Mouse (Mus musculus): ENCODE results near the gene Stk38.
A peak's percentile ranks its signal among the peaks of the same experiment; 100 is the strongest.
"Not testable (repeated sequence)": the region's sequence is repeated elsewhere in the genome, so short reads cannot be mapped to it uniquely, and the experiment has no call there.

Gene Stk38

DNA sequence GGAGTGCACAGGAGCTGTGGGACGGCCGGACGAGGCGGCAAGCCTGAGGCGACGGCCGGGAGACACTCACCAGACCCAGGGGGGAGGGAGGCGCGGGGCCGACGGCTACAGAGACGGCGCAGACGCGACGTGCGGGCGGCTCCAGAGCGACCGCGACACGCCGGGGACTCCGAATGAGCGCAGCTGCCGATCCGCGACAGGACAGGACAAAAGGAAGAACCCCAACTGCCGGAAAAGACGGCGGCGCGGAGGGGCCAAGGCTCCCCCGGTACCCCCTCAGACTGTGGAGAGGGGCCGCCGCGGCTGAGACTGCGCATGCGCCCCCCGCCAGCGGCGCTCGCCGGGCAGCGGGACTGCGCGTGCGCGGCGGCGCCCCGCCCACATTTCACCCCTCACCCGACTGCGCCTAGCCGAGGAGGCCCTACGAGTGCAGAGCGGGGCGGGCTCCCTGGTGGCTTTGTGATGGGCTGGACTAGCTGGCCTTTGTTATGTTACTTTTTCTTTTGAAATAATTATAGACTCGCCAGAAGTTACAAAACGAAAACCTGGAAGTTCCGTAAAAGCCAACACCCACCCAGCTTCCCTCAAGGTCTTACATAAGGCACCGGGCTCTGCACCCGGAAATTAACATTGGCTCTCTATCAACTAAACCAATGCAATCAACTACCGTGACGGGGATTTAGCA, at the start of gene Stk38:
Gene Stk38 (minus strand): TSS at position 355 of the 685 bp plus-strand sequence.
- DNase-seq (ENCODE audit: low read depth, low spot score) = peak; percentile 85

DNA sequence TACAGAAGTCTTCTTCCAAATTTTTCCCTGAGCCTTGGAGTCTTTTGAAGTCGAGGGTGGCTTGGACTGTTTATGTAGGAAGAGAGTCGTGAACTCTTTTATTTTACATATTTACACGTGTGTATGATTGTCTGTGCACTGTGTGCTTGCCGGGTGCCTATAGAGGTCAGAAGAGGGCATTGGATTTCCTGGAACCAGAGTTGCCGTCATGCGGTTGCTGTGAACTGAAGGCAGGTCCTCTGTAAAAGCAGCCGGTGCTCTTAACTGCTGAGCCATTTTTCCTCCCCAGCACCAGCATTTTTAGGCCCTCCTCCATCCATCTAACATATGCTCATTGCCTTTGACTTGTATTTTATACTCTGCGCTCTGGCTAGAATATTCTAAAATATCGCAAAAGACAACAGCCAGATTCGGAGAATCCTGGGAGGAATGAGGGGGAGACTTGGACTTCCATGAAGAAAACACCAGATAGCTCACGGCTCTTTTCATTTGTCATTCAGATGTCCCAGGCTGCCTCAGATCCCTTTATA, 49.6 kb upstream of the Stk38 start:
- DNase-seq (ENCODE audit: low read depth, low spot score) = no peak

DNA sequence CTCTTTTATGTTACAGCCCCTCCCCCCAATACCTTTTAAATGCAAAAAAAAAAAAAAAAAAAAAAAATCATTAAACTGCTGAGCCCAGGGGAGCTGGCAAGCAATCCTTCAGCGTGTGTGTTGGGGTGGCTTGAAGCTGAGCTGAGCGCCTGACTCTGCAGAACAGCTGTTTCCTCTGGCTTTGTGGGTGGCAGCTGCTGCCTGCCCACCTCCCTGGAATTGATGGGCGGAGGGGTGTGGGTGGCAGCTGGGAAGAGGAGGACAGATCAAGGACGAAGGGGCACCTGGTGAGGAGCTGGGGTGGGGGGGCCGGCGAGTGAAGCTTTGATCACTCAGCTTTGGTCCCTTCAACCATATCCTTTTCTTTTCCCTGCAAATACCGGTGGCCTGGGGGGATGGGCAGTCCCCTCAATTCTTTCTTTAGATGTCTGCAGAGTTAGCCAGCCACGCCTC, 48.9 kb upstream of the Stk38 start:
- no peak for DNase-seq (ENCODE audit: low read depth, low spot score)

DNA sequence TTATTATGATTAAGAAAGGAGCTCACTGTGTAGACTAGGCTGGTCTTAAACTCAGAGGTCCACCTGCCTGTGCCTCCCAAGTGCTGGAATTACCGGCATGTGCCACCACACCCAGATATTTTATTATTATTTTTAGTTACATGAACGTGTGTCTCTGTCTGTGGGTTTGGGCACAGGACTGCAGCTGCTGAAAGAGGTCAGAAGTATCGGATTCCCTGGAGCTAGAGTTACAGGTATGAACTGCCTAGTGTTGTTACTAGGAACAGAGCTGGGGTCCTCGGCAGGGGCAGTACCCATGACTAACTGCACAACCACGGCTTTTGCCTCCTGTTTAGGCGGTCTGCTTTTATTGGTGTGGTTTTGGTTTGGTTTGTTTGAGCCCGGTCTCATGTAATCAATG, 48.4 kb upstream of the Stk38 start:
- DNase-seq (ENCODE audit: low read depth, low spot score) = no peak

GRCm38 (mm10) chr17:29055586-29055985, 47.8 kb upstream of the Stk38 start:
- DNase-seq (ENCODE audit: low read depth, low spot score) = no peak

GRCm38 (mm10) chr17:29054429-29054828, 46.6 kb upstream of the Stk38 start:
- no peak for DNase-seq (ENCODE audit: low read depth, low spot score)

GRCm38 (mm10) chr17:29053841-29054240, 46.0 kb upstream of the Stk38 start:
- DNase-seq (ENCODE audit: low read depth, low spot score) = no peak

DNA sequence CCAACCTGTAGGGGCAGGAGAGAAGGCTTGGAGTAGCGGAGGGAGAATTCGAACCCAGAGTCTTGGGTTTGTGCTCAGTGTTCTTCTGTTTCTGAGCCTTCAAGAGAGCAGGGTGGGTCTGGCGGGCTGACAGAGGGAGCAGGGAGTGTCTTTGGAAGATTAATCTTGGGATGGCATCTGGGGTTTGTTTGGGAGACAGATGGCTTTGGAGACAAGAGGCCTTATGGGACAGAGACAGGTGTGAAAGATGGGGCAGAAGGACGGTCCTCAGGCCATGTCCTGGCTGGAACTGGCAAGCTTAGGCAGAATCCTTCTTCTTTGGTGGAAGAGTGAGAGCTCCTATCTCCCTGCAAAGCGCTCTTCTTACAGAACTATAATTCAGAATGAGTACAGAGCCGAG, 45.3 kb upstream of the Stk38 start:
- DNase-seq (ENCODE audit: low read depth, low spot score) = no peak

DNA sequence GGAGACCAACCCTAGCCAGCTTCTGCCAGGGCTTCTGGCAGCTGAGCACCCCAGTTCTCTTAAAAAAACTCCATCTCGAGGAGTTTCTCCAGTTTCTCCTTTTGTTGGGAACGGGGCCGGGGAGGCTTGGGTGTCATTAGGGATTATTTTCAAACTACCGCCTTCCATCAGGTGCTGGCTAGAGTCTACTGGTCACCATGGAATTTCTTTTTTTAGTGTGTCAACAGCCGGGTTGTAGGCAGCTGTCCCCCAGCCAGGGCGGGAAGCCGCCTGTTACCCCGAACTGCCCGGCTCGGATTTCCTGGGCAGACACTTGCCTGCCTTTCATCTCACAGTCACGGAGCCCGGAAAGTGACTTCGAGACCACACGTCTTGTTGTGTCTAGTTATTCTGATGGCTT, 43.0 kb upstream of the Stk38 start:
- no peak for DNase-seq (ENCODE audit: low read depth, low spot score)

GRCm38 (mm10) chr17:29049923-29050322, 42.1 kb upstream of the Stk38 start:
- DNase-seq (ENCODE audit: low read depth, low spot score) = no peak

DNA sequence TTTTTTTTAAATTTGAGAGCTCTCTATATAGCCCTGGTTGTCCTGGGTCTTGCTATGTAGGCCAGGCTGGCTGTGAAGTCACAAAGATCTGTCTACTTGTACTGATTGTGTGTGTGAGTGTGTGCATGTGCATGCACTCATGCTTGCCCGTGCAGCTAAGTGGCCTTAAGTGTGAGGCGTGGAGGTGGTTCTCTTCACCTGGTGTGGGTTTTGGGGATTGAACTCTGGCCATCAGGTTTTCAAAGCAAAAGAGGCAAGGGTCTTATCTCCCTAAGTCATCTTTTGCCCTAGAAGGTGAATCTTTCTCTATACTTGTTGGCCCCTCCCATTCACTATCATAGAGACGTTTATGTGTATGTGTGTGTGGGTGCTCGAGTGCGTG, 41.7 kb upstream of the Stk38 start:
- DNase-seq (ENCODE audit: low read depth, low spot score) = no peak

DNA sequence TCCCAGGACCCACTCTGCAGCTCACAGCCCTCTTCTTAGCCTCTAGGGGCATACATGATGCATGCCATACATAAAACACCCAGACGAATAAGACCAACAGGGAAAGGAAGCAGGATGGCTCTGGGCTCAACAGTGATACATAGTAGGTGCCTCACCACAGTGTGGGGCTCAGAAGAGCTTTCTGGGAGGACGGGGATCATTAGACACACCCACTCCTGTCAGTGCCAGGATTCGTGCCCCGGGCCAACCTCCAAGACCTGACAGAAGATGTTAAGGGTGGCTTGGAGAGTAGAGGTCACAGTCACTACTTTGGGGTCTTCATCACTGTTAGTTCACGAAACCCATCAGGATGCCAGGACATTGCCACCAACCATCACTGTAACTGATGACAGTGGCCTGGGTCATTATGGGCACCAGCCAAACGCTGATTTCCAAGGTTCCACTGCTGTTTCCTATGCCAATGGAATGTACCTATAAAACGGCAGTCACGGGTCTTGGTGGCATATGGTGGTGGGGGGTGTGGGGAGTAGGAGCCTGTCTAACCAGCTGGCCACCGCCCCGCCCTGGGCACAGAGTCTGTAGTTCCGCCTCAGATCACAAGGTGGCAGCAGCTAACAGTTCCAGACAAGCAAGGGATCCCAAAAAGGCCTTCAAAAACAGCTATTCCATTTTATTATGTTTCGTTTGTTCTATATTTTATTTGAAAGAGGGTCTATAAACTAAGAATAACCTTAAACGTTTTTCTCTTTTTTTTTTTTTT, 41.1 kb upstream of the Stk38 start:
- DNase-seq (ENCODE audit: low read depth, low spot score) = peak; percentile 88

GRCm38 (mm10) chr17:29047697-29048514, 40.1 kb upstream of the Stk38 start:
- no peak for DNase-seq (ENCODE audit: low read depth, low spot score)

GRCm38 (mm10) chr17:29046863-29047262, 39.1 kb upstream of the Stk38 start:
- DNase-seq (ENCODE audit: low read depth, low spot score) = no peak

DNA sequence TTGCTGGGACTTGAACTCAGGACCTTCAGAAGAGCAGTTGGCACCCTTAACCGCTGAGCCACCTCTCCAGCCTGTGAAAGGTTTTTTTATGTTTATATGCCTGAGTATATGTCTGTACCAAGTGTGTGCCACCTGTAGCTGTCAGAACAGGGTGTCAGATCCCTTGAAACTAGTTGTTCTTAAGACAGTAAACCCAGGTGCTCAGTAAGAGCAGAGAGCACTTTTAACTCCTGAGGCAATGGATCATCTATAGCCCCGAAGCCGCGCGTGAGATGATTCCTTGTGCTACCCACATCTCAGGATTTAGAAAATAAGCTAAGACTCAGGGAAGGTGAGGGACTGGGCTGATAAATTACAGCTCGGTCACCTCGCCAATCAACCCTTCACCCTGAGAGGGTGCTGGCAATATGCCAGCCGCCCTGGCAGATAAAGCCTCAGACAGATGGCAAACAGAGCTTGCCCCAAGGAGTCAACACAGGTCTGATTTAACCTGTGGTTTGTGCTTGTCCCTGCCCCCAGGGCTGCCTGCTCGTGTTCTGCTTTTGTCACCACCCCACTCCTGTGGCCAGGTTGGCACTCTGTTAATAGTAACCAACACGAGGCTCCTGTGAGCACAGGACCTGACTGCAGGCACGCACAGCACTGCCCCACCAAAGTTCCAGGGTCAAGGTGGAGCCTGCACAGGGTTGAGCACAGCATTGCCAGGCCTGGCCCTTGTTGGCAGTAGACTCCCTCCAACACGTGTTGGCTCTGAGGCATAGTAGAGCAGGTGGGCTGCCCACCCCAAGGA, 38.1 kb upstream of the Stk38 start:
- no peak for DNase-seq (ENCODE audit: low read depth, low spot score)

DNA sequence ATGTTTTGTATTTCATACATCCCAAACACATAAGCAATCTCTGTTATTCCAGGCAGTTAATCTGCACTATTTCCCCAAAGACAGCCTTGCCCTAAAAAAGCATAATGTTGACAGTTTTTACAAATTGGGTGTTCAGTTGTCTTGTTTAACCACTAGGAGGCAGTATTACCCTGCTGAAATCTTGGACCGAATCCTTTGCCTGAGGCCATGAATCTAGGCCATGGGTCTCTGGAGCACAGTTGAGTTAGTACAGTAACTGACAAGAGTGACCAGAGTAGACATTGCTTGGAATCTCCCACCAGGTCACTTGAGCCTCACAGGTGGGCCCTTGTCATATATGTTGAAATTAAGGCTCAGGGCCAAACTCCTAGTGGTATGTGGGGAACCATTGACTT, 37.1 kb upstream of the Stk38 start:
- DNase-seq (ENCODE audit: low read depth, low spot score) = peak; percentile 70

DNA sequence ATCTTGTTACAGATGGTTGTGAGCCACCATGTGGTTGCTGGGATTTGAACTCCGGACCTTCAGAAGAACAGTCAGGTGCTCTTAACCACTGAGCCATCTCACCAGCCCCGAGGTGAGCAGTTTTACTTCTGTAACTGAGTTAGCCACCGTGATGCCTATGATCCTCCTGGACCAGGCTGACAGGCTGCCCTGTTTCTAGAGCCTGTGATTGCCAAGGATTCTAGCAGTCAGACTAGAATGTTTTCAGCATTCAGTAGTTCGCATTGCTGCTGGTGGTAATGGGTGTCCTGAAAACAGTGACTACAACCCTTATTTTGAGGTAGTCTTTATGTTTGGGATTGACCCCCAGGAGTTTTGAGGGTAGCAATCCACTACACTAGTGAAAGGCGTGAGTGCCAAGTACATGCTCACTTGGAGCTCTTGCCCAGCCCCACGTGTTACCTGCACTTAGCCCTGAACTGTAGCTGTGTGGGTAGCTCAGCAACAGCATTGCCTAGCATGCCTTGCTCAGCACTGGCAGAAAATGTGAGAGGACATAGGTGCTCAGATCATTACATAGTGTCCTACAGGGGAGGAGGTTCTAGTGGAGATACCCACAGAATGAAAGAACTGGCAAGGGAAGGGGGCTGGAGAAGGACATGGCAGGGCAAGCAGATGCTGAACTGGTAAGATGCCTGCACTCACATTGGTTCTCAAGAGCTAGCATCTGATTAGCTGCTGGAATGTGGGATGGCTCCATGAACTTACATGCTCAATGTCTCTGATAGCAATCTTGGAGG, 36.5 kb upstream of the Stk38 start:
- DNase-seq (ENCODE audit: low read depth, low spot score) = no peak

GRCm38 (mm10) chr17:29043583-29043982, 35.8 kb upstream of the Stk38 start:
- no peak for DNase-seq (ENCODE audit: low read depth, low spot score)

- DNase-seq (ENCODE audit: low read depth, low spot score) = no peak
Measured at GRCm38 (mm10) chr17:29042569-29042968, 34.8 kb upstream of the Stk38 start.

GRCm38 (mm10) chr17:29041632-29042031, 33.8 kb upstream of the Stk38 start:
- not testable (repeated sequence) for DNase-seq (ENCODE audit: low read depth, low spot score)

Data from mesoderm, embryonic 11.5 days (tissue).